Mouse (Mus musculus) MEL (cell line): ENCODE results near the gene Mef2d. TPM values are rescaled to one million over a fixed set of nuclear protein-coding genes. Genes with fewer than 3 reads are reported as not detected.

Experiments
- DNase-seq: peaks from one replicate; pipeline ENCODE4 v3.0.0; 2011; ENCODE audit warnings: low read depth, low spot score
- H3K27ac ChIP-seq: 2 replicates; pipeline ENCODE4 v1.5.1; 2012; ENCODE audit warnings: low read depth, mild to moderate bottlenecking, control low read depth, low read length, moderate library complexity; ENCODE audit not compliant: control insufficient read depth
- H3K27me3 ChIP-seq, 2 experiments: fragments of 150-350 bp in 1 of 2; sonication (generic) in 1 of 2; 2 replicates each; pipeline ENCODE4 v1.6.1; 2012; ENCODE audit warnings: low read length in 2 of 2, mild to moderate bottlenecking in 2 of 2, improper control_type of control experiment in 1 of 2, moderate library complexity in 1 of 2; ENCODE audit not compliant: insufficient read depth in 2 of 2, control insufficient read depth in 1 of 2
- H3K36me3 ChIP-seq, 2 experiments: 2 replicates each; pipeline ENCODE4 v1.6.1; 2012 to 2014; ENCODE audit warnings: low read length in 2 of 2, improper control_type of control experiment in 1 of 2, inconsistent platforms in 1 of 2, mild to moderate bottlenecking in 1 of 2; ENCODE audit not compliant: insufficient read depth in 2 of 2, control insufficient read depth in 1 of 2
- H3K4me1 ChIP-seq, 2 experiments: fragments of 150-350 bp in 1 of 2; sonication (generic) in 1 of 2; 2 replicates each; pipeline ENCODE4 v1.6.1; 2012; ENCODE audit warnings: low read length in 2 of 2, improper control_type of control experiment in 1 of 2, mild to moderate bottlenecking in 1 of 2; ENCODE audit not compliant: insufficient read depth in 2 of 2, control insufficient read depth in 1 of 2
- H3K4me3 ChIP-seq, 2 experiments: fragments of 150-350 bp in 1 of 2; sonication (generic) in 1 of 2; 2 replicates each; pipeline ENCODE4 v1.5.1; 2012; ENCODE audit warnings: low read depth in 2 of 2, low read length in 2 of 2, mild to moderate bottlenecking in 2 of 2, moderate library complexity in 2 of 2, control low read depth in 1 of 2, improper control_type of control experiment in 1 of 2; ENCODE audit not compliant: control insufficient read depth in 1 of 2, insufficient read depth in 1 of 2
- H3K79me2 ChIP-seq: 2 replicates; pipeline ENCODE4 v1.6.1; 2012; ENCODE audit warnings: mild to moderate bottlenecking, low read length, moderate library complexity; ENCODE audit not compliant: control insufficient read depth, poor library complexity, insufficient read depth
- H3K9ac ChIP-seq: 2 replicates; pipeline ENCODE4 v1.6.1; 2012; ENCODE audit warnings: low read depth, mild to moderate bottlenecking, control low read depth, low read length, moderate library complexity; ENCODE audit not compliant: control insufficient read depth, poor library complexity, severe bottlenecking
- H3K9me3 ChIP-seq: fragments of 150-350 bp; sonication (generic); replicated peaks from 2 replicates; pipeline ENCODE4 v1.6.1; 2012; ENCODE audit warnings: mild to moderate bottlenecking, low read length, improper control_type of control experiment, moderate library complexity; ENCODE audit not compliant: insufficient read depth
- E2F4 ChIP-seq: IDR thresholded peaks from 2 replicates; pipeline ENCODE4 v1.6.1; 2011; ENCODE audit warnings: low read depth, low read length, improper control_type of control experiment, borderline replicate concordance
- ELF1 ChIP-seq: IDR thresholded peaks from 2 replicates; pipeline ENCODE4 v1.6.1; 2014; ENCODE audit warnings: low read depth, mild to moderate bottlenecking, inconsistent platforms, low read length, improper control_type of control experiment, moderate library complexity
- GABPA ChIP-seq: IDR thresholded peaks from 2 replicates; pipeline ENCODE4 v1.6.1; 2012; ENCODE audit warnings: low read depth, mild to moderate bottlenecking, inconsistent platforms, low read length, improper control_type of control experiment, moderate library complexity
- JUND ChIP-seq: IDR thresholded peaks from 2 replicates; pipeline ENCODE4 v1.6.1; 2011; ENCODE audit warnings: low read depth, mild to moderate bottlenecking, improper control_type of control experiment, low read length
- MAZ ChIP-seq: IDR thresholded peaks from 2 replicates; pipeline ENCODE4 v1.6.1; 2012; ENCODE audit warnings: low read depth, mild to moderate bottlenecking, inconsistent platforms, low read length, improper control_type of control experiment
- MEF2A ChIP-seq: IDR thresholded peaks from 2 replicates; pipeline ENCODE4 v1.6.1; 2014; ENCODE audit warnings: low read depth, mild to moderate bottlenecking, inconsistent platforms, low read length, improper control_type of control experiment; ENCODE audit not compliant: poor library complexity, insufficient replicate concordance, severe bottlenecking; ENCODE audit errors: extremely low read depth
- MYB ChIP-seq: IDR thresholded peaks from 2 replicates; pipeline ENCODE4 v1.6.1; 2011; ENCODE audit warnings: mild to moderate bottlenecking, low read depth, low read length, improper control_type of control experiment
- RAD21 ChIP-seq: IDR thresholded peaks from 2 replicates; pipeline ENCODE4 v1.6.1; 2011; ENCODE audit warnings: mild to moderate bottlenecking, low read depth, low read length, improper control_type of control experiment
- TBP ChIP-seq: IDR thresholded peaks from 2 replicates; pipeline ENCODE4 v1.8.0; 2011; ENCODE audit warnings: low read depth, low read length, improper control_type of control experiment
- TCF12 ChIP-seq: IDR thresholded peaks from 2 replicates; pipeline ENCODE4 v1.6.1; 2014; ENCODE audit warnings: low read depth, mild to moderate bottlenecking, inconsistent platforms, low read length, improper control_type of control experiment, moderate library complexity
- UBTF ChIP-seq: IDR thresholded peaks from 2 replicates; pipeline ENCODE4 v1.6.1; 2012; ENCODE audit warnings: low read depth, mild to moderate bottlenecking, inconsistent platforms, low read length, improper control_type of control experiment, moderate library complexity, borderline replicate concordance; ENCODE audit not compliant: insufficient read depth
- USF1 ChIP-seq: IDR thresholded peaks from 2 replicates; pipeline ENCODE4 v1.6.1; 2014; ENCODE audit warnings: low read depth, mild to moderate bottlenecking, inconsistent platforms, low read length, improper control_type of control experiment, moderate library complexity
- ZKSCAN1 ChIP-seq: IDR thresholded peaks from 2 replicates; pipeline ENCODE4 v1.6.1; 2012; ENCODE audit warnings: low read depth, mild to moderate bottlenecking, inconsistent platforms, low read length, improper control_type of control experiment, moderate library complexity
- polyA plus RNA-seq, 2 experiments: library from polyadenylated mRNA; stranded (reverse) in 1 of 2; unstranded in 1 of 2; fragments of >175 nt in 1 of 2; fragments of >200 nt in 1 of 2; gene quantifications; 2 replicates each; pipeline versions ENCODE4 v1.2.1 to v1.2.4; 2012; ENCODE audit warnings: low replicate concordance in 2 of 2, low read depth in 1 of 2; ENCODE audit not compliant: insufficient read length in 2 of 2, insufficient read depth in 1 of 2, missing spikeins in 1 of 2
- total RNA-seq: library from RNA; depleted of rRNA; stranded (reverse); fragments of 300-350 nt; gene quantifications from 2 replicates; pipeline ENCODE4 v1.2.3, GENCODE M21; 2012

Gene Mef2d
- total and polyA plus RNA-seq, 3 experiments = 16.9 to 117 (median 71.4) TPM

DNA sequence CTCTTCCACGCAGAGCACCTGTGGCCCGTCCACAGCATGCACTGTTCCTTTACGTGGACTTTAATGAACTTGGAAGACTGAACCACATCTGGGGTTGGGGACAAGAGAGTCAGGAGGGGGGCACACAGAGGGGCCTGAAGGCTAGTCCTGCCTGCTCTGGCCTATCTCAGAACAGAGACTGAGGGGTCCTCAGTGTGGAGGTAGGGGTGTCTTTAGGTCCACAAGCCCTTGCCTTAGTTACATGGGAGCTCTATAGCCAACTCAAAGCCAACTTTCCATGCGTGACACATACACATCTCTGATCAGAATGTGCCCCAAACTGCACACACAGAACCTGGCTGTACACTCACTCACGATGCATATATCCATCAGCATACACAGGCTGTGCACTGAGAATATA, 59.5 kb downstream of the Mef2d start:
- Histone ChIP-seq H3K4me3 (no peak overlapping the region), H3K27ac (no peak overlapping the region), H3K79me2 (no peaks in the 10 kb centered on the region), H3K9ac (no peak overlapping the region), H3K27me3 (peaks cover 5 to 11% of the 10 kb centered on the region in 2 experiments), H3K4me1 (peaks cover 0 to 3% of the 10 kb centered on the region in 2 experiments; a peak in 3 of 4 replicates), H3K9me3 (no peaks in the 10 kb centered on the region), H3K36me3 (no peaks in the 10 kb centered on the region; a peak in 1 of 4 replicates)
- DNase-seq = no peak
- no peak for TF ChIP-seq ELF1

DNA sequence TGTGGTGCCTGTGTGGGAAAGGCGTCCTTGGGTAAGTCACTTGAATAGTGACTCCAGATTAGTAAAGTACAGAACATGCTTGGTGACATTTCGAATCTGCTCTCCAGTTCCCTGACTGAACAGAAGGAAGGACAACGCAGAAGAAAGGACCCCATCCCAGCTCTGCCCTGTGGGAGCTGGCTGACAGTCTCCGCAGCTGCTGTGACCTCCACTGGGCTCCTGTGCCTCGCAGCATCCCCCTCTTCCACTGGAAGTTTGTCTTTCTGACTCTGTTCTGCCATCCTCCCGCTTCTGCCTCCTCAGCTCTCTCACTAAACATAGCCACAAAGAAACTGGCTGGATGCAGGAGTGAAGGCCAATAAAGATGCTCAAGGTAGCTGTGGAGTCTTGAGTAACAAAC, 60.8 kb downstream of the Mef2d start:
- H3K9me3 ChIP-seq = no peaks in the 10 kb centered on the region
- H3K79me2 ChIP-seq = no peaks in the 10 kb centered on the region
- no peak overlapping the region for H3K27ac ChIP-seq
- H3K4me1 ChIP-seq = peaks cover 0 to 3% of the 10 kb centered on the region in 2 experiments; a peak in 3 of 4 replicates
- peaks cover 3 to 13% of the 10 kb centered on the region in 2 experiments for H3K27me3 ChIP-seq
- H3K4me3 ChIP-seq = no peak overlapping the region
- no peak overlapping the region for H3K9ac ChIP-seq
- H3K36me3 ChIP-seq = no peaks in the 10 kb centered on the region; a peak in 1 of 4 replicates
- TF ChIP-seq USF1 (no peak), RAD21 (no peak), MYB (no peak), E2F4 (no peak), JUND (no peak), MEF2A (no peak), TCF12 (no peak), TBP (no peak), UBTF (no peak), ZKSCAN1 (no peak)
- DNase-seq = no peak

- no peaks in the 10 kb centered on the region; a peak in 1 of 4 replicates for H3K36me3 ChIP-seq
- no peak overlapping the region for H3K4me3 ChIP-seq
- TF ChIP-seq MAZ = no peak
- TF ChIP-seq GABPA = no peak
- H3K9me3 ChIP-seq = no peaks in the 10 kb centered on the region
- no peak overlapping the region for H3K27ac ChIP-seq
- no peaks in the 10 kb centered on the region for H3K79me2 ChIP-seq
- H3K27me3 ChIP-seq = peaks cover 3 to 16% of the 10 kb centered on the region in 2 experiments
- H3K9ac ChIP-seq = no peak overlapping the region
- H3K4me1 ChIP-seq = peaks cover 0 to 3% of the 10 kb centered on the region in 2 experiments; a peak in 3 of 4 replicates
- no peak for DNase-seq
Observed at GRCm38 (mm10) chr3:88203456-88203855, 61.3 kb downstream of the Mef2d start.
